Mouse (Mus musculus): ENCODE data around the gene Tmod3.

- no peak for TF ChIP-seq CTCF (IDR thresholded peaks at IDR 0.05; ENCODE audit: low read depth)
- no peak for TF ChIP-seq EP300 (IDR thresholded peaks at IDR 0.05; ENCODE audit: low read depth)
Measured at GRCm38 (mm10) chr9:75553719-75554118, 5.7 kb downstream of the Tmod3 start.
